Mouse (Mus musculus): ENCODE data around the gene Ncbp1.
A peak's percentile ranks its signal among the peaks of the same experiment; 100 is the strongest.

Ncbp1 gene

GRCm38 (mm10) chr4:46221090-46221489 lies 82.7 kb downstream of the Ncbp1 start:
- DNase-seq: peak; percentile 0

Data from kidney, postnatal 10 days (tissue).